Mouse (Mus musculus) spleen, postnatal 36 days (tissue): ENCODE data around the gene Pigh.

ENCODE experiments used
- DNase-seq, 2 experiments: peaks; one replicate each; pipeline ENCODE4 v3.0.0; 2022; ENCODE audit warnings: low spot score in 2 of 2, mixed read lengths in 1 of 2

Gene Pigh

DNA sequence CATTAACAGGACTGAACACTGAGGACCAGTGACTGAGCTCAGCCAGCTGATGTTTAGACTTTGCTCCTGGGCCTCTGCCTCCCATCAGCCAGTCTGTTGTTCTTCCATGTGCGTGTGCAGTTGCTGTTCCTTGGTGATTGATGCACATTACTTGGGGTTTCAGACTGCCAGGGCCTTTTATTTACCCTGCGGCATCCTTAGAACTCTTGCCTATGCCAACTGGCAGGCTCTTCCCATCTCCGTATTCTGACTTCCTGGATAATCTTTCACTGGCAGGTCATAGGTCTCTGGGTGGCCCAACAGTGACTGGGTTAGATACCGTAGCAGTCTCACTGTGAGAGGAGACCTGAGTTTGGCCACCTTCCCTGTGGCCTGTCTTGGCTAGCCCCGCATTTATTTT lies 21.9 kb downstream of the Pigh start:
- DNase-seq, result no peak

DNA sequence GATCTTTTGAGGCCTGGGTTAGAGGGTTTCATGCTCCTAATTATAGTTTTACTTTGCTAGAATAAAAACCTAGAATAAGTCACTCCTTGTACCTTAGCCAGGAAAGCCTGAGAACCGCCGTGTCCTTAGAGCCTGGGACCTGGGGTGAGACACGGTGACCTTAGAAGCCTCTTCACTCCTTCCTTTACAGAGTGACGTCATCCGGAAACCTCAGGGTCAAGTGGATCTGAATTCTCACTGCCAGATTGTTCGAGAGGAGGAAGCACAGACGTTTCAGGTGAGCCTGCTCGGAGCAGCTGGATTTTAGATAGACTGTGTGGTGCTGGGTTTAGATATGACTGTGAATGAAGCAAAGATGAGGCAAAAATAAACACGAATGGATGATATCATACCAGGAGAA lies 23.0 kb downstream of the Pigh start:
- no peak for DNase-seq

DNA sequence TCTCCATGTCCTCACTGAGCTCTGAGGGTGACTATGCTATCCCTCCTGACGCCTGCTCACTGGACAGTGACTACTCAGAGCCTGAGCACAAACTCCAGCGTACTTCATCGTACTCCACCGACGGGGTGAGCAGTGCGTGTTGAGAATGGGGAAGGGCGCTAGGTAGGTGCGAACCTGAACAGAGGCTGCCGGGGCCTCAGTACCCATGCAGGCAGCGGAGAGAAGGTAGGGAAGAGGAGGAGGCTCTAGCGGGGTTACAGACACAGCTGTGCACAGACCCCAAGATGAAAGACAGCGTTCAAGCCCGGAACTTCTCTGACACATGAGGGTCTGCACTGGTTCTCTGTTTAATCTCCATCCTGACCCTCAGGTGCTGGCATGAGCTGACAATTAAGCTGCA lies 25.0 kb downstream of the Pigh start:
- DNase-seq, result no peak

DNA sequence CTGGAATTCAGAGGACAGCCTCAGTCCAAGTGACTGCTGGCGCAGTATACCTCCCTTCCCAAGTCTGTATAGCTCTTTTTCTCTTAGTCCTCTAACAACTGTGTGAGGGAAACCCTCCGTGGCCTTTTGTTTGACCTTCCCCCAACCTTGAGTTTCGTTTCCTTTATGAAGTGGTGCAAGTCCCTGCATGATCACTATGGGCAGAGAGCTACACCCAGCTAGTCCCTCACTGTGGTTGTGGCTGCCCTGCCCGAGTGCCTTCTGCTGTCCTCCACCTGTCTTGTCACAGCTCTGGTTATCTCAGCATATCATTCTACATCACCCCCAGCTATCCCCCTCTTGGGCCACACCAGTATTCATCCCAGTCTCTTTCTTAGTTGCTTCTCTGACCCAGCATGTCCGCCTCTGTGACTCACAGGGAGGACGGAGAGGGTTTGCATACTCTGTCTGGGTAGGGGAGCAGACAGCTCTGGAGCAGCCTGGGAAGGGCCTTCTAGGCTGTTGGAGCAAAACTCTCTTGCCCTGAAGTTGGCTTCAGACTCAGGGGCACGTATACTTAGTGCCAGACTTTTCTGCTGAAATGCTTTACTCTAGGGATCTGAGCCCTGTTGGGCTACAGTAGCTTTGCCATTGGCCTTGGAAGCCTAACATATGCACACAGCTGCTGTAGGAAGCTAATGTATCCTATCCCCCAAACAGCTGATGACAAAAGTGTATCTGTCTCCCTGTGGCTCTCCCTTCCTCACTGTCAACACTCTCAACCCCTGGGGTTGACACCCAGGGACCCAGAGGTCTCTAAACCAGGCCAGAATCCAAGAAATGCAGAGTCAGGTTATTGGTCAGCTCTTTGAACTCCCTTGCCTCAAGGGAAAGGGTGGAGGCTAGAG lies 28.4 kb downstream of the Pigh start:
- peak; percentile 70 to 72 for DNase-seq

DNA sequence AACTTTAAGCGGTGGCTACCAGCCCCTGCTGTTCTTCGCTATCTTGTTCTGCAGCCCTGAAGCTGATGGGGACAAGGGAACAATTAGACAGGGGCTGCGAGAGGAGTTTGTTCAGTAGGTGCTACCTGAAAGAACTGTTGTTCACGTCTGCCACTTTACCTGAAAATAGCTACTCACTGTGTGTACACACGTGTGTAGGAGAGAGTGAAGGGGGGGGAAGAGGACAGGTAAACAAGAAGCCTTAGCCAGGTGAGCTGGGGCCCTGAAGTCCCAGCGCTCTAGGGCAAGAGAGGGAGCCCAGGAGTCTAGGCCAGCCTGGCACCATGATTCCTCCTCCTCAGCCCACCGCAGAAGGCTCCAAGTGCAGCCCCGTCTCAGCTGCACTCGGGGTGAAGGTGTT lies 29.3 kb downstream of the Pigh start:
- no peak for DNase-seq

- DNase-seq, result no peak
These were observed 29.9 kb downstream of the Pigh start for GRCm38 (mm10) chr12:79059573-79059972.

DNA sequence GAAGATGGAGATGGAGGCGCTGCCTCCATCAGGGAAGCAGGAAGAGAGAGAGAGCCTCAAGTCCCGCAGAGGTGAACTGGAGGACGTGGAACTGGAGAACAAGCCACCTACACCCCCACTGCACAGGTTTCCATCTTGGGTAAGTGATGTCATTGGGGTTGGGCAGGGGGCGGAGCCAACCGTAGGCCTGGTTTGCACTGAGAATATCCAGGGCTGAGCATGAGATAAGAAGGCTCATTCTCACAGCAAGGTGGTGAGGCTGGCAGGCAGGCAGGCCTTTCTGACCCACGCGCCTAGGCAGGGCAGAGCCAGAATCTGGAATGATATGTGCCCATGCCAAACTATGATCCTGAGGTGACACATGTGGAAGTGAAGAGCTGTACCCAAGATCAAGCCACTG lies 34.2 kb downstream of the Pigh start:
- no peak for DNase-seq

DNA sequence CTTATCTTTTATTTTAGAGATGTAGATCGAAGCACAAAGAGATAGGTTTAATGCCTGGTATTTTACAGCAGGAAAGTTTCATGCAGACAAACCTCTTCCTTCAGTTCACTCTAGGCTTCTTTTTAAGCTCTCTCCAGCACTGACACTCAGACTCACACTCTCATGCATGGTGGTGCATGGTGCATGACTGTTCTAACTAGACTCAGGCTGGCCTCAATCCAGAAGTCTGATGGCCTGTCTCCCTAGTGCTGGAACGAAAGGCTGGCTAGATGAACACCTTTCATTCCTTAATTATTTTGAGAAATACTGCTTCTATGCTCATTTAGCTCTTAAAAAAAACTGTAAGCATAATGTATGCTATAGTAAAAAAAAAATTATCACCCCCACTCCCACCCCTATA lies 37.4 kb downstream of the Pigh start:
- no peak for DNase-seq

DNA sequence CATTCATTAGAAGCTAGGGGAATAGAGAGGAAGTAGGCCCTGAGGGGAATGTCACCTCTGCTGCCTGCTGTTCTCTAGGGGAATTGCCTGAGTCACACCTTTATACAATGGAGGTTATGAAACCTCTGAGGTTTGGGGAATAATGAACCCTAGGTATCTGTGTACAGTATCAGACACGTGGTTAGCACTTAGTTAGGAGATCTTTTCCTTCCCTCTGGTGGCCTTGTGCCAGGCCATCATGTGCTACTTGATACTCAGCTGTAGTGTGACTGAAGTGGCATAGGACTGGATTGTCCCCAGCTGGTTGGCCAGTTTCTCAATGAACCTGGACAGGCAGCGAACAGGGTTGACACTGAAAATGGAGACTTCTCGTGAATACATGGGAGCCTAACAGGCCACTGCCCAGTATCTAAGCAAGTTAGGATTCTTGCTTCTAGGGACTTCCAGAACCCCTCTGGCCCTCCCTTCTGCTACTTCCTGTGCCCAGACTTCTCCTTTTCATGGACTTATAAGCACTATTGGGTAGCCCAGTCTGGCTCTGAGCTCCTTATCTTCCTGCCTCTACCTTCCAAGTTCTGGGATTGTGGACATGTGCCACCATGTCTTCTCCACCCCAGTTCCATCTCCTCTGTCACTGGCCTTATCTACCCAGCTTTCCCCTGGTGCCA lies 38.8 kb downstream of the Pigh start:
- no peak for DNase-seq

DNA sequence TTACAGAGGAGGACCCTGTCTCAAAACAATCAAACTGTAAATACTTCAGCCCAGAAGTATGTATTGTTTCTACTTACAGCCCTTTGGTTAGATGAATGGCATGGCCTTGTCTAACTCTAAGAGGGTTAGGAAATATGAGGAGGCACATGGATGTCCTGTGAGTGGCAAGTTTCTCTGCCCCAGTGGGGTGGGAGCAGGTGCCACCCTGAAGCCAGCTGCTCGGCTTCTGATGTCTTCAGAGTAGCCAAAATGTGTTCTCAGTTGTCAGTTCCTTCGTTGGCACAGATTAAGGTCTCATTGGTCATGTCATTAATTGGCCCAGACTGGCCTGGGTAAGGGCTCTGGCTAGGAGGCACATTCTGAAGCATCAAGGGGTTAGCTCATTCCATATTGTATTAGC lies 39.6 kb downstream of the Pigh start:
- no peak for DNase-seq

DNA sequence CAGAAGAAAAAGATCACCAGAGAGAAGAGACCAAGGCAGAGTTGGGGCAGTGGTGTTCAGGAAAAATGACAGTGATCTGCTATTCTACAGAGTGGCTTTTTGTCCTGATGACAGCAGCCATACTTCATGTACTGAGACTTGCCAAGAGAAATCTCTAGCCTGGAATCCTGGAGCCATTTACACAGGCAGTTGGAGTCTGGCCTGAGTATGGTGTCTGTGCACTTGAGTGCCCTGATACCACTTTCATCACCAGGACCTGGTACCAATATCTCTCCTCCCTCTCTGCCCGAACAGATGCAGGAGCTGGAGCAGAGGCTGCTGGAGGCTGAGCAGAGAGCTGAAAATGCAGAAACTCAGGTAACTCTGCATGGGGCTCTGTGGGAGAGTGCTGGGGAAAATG lies 40.6 kb downstream of the Pigh start:
- no peak for DNase-seq

- no peak for DNase-seq
These were observed 42.2 kb downstream of the Pigh start for GRCm38 (mm10) chr12:79047203-79047602.

GRCm38 (mm10) chr12:79046171-79046570 lies 43.3 kb downstream of the Pigh start:
- DNase-seq, result no peak

DNA sequence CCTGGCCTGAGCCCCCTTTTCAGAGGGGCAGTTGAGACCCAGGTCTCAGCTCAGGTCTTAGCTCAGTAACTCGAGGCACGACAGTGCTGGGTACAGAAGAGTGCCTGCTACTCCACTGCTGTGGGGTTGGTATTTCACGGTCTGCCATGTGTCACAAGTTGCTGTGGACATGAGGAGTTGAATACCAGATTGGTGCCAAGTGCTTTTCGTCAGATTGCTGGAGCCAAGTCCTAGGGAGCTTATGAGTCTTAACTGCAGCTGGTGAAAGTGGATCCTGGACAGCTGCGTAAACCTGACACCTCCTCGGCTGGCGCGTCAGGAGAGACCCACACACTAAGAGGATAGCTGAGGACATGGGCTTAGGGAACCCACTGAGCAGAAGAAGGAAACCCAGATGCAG lies 44.8 kb downstream of the Pigh start:
- no peak for DNase-seq

DNA sequence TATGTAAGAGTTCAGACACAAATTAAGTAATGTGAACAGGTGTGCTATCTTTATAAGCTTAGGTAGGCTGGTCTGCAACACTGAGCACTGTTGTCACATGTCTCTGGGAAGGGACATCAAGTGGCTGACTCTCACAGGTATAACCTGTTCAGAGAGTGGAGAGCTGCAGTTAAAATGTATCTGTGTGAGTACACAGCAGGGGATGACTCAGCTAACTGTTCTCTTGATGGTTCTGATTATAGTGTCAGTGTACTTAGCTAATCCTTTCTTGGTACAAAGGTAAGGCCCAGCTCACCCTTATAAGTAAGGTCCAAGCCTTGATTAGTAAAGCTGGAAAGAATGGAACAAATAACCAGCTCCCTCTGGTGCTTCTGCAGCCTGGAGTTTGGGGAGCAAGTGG lies 48.0 kb downstream of the Pigh start:
- DNase-seq, result no peak

DNA sequence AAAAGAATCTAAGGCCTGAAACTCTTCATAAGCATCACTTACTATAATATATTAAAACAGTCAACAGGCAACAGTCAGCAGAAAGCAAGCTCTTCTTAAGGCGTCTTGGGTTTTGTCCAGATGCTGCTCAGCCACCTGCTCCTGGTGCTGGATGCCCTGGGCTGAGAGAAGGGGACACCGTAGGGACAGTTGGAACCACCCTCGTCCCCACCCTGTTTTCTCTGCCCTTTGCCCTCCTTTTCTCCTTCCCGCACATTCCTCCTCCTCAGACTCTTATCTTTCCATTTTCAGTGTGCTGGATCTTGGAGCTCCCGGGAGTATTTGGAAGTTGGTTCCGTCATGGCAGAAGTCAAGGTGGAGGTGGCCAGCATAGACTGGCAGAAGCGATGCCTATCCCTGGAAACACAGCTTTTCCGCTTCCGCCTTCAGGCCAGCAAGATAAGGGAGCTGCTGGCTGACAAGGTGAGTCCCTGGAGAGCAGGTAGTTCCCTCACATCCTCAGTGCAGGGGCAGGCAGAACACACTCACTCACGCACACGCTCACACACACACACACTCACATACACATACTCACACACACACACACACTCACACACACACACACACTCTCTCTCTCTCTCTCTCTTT lies 49.1 kb downstream of the Pigh start:
- DNase-seq, result no peak

DNA sequence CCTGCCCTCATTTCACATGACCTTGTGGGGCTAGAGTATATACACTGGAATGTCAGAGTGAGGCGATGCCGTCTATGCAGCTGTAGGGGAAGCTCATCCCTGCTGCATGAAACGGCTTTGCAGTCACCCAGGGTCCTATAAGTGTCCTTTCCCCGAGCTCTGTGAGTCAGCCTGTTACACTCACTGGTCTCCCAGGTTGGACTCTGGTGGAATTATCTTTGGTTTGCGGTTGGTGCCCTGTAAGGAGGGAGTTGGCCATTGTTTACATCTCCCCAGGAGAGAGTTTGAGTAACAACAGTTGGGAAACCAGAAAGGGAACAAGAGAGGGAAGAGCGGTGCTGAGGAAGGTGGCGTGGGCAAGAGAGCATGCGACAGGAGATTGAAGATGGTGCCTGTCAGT lies 49.7 kb downstream of the Pigh start:
- DNase-seq, result no peak

DNA sequence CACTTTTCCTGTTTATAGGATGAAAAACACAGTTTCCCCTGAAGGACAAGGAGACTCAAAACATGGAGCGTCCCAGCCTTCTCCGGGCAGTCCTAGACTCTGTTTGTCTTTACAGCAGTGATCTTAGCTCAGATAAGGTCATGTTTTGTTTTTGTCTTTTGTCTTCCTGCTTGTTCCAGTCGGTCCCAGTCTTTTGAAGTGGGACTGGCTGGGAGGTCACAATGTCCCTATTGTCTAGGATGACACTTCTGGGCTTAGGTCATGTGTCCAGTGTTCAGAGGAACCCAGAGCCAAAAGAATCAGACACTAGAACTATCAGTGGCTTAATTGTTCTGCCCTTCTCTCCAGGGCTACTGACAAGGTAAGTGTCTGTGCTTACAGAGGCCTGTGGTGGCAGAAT lies 54.1 kb downstream of the Pigh start:
- no peak for DNase-seq

DNA sequence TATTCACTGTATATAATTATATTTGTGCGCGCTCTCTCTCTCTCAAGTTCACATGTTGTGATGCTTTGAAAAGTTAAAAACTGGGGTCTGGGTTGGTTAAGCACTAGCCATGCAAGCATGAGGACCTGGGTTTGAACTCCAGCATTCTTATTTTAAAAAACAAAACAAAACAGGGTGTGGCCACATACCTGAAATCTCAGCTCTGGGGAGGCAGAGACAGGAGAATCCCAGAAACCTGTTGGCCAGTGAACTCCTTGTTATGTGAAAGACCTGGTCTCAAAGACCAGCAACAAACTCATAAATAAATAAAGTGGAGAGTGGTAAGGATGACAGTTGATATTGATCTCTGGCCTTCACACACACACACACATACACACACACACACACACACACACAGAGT lies 55.1 kb downstream of the Pigh start:
- DNase-seq, result no peak
